Mouse (Mus musculus): ENCODE data around the gene Lag3. TPM values are rescaled to one million over a fixed set of nuclear protein-coding genes. Genes with fewer than 3 reads are reported as not detected.
A peak's percentile ranks its signal among the peaks of the same experiment; 100 is the strongest.

Lag3 gene
- total RNA-seq, 1 experiment from 2014 or later = 1.4 TPM

GRCm38 (mm10) chr6:124858561-124859318, 52.8 kb downstream of the Lag3 start:
- no peak for DNase-seq

GRCm38 (mm10) chr6:124857840-124858530, 53.5 kb downstream of the Lag3 start:
- DNase-seq = no peak

- DNase-seq = peak; percentile 82
Measured at GRCm38 (mm10) chr6:124856916-124857839, 54.3 kb downstream of the Lag3 start, which contains the start of gene P3h3. P3h3 (minus strand) TSS chr6:124857752.

- no peak for DNase-seq
Measured at GRCm38 (mm10) chr6:124856321-124856720, 55.2 kb downstream of the Lag3 start.

- no peak for DNase-seq
Measured at GRCm38 (mm10) chr6:124854647-124855046, 56.9 kb downstream of the Lag3 start.

Other genes starting within 250 kb of the Lag3 start
- 91.9 and 110 TPM in 2 replicates for gene Lpcat3, start 248.7 kb downstream of the Lag3 start, total RNA-seq (2021)
- gene Emg1, start 199.5 kb downstream of the Lag3 start, total RNA-seq (2021) = 81.8 and 82.8 TPM in 2 replicates
- 302 and 348 TPM in 2 replicates for gene Phb2, start 199.4 kb downstream of the Lag3 start, total RNA-seq (2021)
- gene Ptpn6, start 173.0 kb downstream of the Lag3 start, total RNA-seq (2021) = 4.6 and 9.1 TPM in 2 replicates
- gene Grcc10, start 170.3 kb downstream of the Lag3 start, total RNA-seq (2021) = 357 and 392 TPM in 2 replicates
- not detected in 2 replicates for gene Gm45234, start 155.7 kb downstream of the Lag3 start, total RNA-seq (2021)
- gene Atn1, start 155.2 kb downstream of the Lag3 start, total RNA-seq (2021) = 100 and 102 TPM in 2 replicates
- gene Eno2, start 142.0 kb downstream of the Lag3 start, total RNA-seq (2021) = 10.1 and 17.6 TPM in 2 replicates
- 0.21 TPM in 1 of 2 replicates, not detected in the other for gene Lrrc23, start 132.0 kb downstream of the Lag3 start, total RNA-seq (2021)
- gene Spsb2, start 103.0 kb downstream of the Lag3 start, total RNA-seq (2021) = 21.7 and 32.2 TPM in 2 replicates
- 382 and 387 TPM in 2 replicates for gene Tpi1, start 97.4 kb downstream of the Lag3 start, total RNA-seq (2021)
- gene Usp5, start 82.2 kb downstream of the Lag3 start, total RNA-seq (2021) = 118 and 136 TPM in 2 replicates
- gene Cdca3, start 82.2 kb downstream of the Lag3 start, total RNA-seq (2021) = 10.5 and 11.7 TPM in 2 replicates
- gene Gnb3, start 71.4 kb downstream of the Lag3 start, total RNA-seq (2021) = 5.5 and 14.0 TPM in 2 replicates
- gene P3h3, start 54.0 kb downstream of the Lag3 start, total RNA-seq (2021) = 20.2 and 26.5 TPM in 2 replicates
- gene Gpr162, start 47.7 kb downstream of the Lag3 start, total RNA-seq (2021) = 0.90 and 1.5 TPM in 2 replicates
- 0.21 TPM in 1 of 2 replicates, not detected in the other for gene Cd4, start 23.5 kb downstream of the Lag3 start, total RNA-seq (2021)
- gene Ptms, start 8.4 kb upstream of the Lag3 start, total RNA-seq (2021) = 790 and 858 TPM in 2 replicates
- gene Mlf2, start 19.7 kb upstream of the Lag3 start, total RNA-seq (2021) = 271 and 277 TPM in 2 replicates
- 172 and 177 TPM in 2 replicates for gene Cops7a, start 53.8 kb upstream of the Lag3 start, total RNA-seq (2021)
- gene Pianp, start 85.0 kb upstream of the Lag3 start, total RNA-seq (2021) = 1.2 and 2.1 TPM in 2 replicates
- gene Zfp384, start 97.4 kb upstream of the Lag3 start, total RNA-seq (2021) = 59.6 and 61.3 TPM in 2 replicates
- gene Ing4, start 128.1 kb upstream of the Lag3 start, total RNA-seq (2021) = 82.3 and 102 TPM in 2 replicates
- gene Acrbp, start 138.0 kb upstream of the Lag3 start, total RNA-seq (2021) = 10.4 and 11.7 TPM in 2 replicates
- gene Lpar5, start 156.2 kb upstream of the Lag3 start, total RNA-seq (2021) = 0.36 TPM in 1 of 2 replicates, not detected in the other
- gene Chd4, start 184.3 kb upstream of the Lag3 start, total RNA-seq (2021) = 175 and 203 TPM in 2 replicates
- 36.2 and 44.0 TPM in 2 replicates for gene Nop2, start 220.2 kb upstream of the Lag3 start, total RNA-seq (2021)
- 27.8 and 43.8 TPM in 2 replicates for gene Iffo1, start 233.5 kb upstream of the Lag3 start, total RNA-seq (2021)

Data from adrenal gland, postnatal 25 days (tissue).